Mouse (Mus musculus) intestine, embryonic 16.5 days (tissue): ENCODE results near the gene Chrna3. TPM values are rescaled to one million over a fixed set of nuclear protein-coding genes. Genes with fewer than 3 reads are reported as not detected.

Experiments used
- ATAC-seq: fragments of 200-750 bp; cut with Nextera tagmentation; 2 replicates; pipeline ENCODE4 v1.8.0; 2017; ENCODE audit warnings: moderate TSS enrichment, moderate library complexity
- H3K27ac ChIP-seq: fragments of 300-500 bp; sonication (generic); 2 replicates; pipeline ENCODE4 v1.5.1; 2014; ENCODE audit warnings: mild to moderate bottlenecking, low read length
- H3K27me3 ChIP-seq: fragments of 300-500 bp; sonication (generic); replicated peaks from 2 replicates; pipeline ENCODE4 v1.6.1; 2014; ENCODE audit warnings: low read length, control low read depth, mixed read lengths; ENCODE audit not compliant: control insufficient read depth, insufficient read depth
- H3K36me3 ChIP-seq: fragments of 300-500 bp; sonication (generic); 2 replicates; pipeline ENCODE4 v1.6.1; 2014; ENCODE audit warnings: low read length, control low read depth; ENCODE audit not compliant: control insufficient read depth, insufficient read depth
- H3K4me1 ChIP-seq: fragments of 300-500 bp; sonication (generic); 2 replicates; pipeline ENCODE4 v1.6.1; 2014; ENCODE audit warnings: low read length, control low read depth, mixed read lengths; ENCODE audit not compliant: control insufficient read depth, insufficient read depth
- H3K4me2 ChIP-seq: fragments of 300-500 bp; sonication (generic); 2 replicates; pipeline ENCODE4 v1.6.1; 2014; ENCODE audit warnings: low read depth, low read length, control low read depth
- H3K4me3 ChIP-seq: fragments of 300-500 bp; sonication (generic); 2 replicates; pipeline ENCODE4 v1.5.1; 2014; ENCODE audit warnings: mild to moderate bottlenecking, low read length
- H3K9ac ChIP-seq: fragments of 300-500 bp; sonication (generic); 2 replicates; pipeline ENCODE4 v1.6.1; 2014; ENCODE audit warnings: low read depth, low read length
- H3K9me3 ChIP-seq: fragments of 300-500 bp; sonication (generic); 2 replicates; pipeline ENCODE4 v1.6.1; 2016; ENCODE audit warnings: low read length, control low read depth; ENCODE audit not compliant: control insufficient read depth
- WGBS: fragments of 180-500 bp; shearing (Covaris S2); extraction: QIAGEN DNeasy Blood & Tissue Kit; methylation state at CpG from one replicate; pipeline ENCODE4 v1.1.7; 2014; 5-methylcytosine and 5-hydroxymethylcytosine counted together
- polyA plus RNA-seq: library from polyadenylated mRNA; unstranded; fragments of >200 nt; fragmentation: Nextera tagmentation; extraction: Ambion mirVana; gene quantifications from 2 replicates; pipeline ENCODE4 v1.2.1, GENCODE M21; 2015

Gene Chrna3
- polyA plus RNA-seq, 1 experiment from 2014 or later = 9.7 TPM

DNA sequence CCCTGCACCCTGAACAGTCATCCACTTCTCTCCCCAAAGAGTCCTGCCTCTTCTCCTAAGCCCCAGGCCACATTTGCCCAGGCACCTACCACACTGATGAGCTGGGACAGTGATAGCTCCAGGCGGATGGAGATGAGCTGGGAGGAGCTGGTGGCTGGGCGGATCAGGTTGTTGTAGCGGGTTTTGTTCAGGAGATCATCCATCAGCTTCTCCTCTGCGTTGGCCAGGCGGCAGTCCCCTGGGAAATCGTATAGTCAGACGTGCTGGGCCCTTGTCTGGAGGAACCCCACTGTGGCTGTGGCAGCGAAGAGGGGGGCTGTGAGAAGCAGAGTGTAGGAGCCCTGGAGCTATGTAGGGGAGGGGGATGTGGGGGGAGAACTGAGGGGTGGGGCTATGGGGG is 17.3 kb upstream of the Chrna3 start:
- H3K9me3 ChIP-seq = no peaks in the 10 kb centered on the region
- ATAC-seq = 0 out of 2 replicates have a peak, but pooled peaks have one; percentile 24
- H3K4me1 ChIP-seq = peaks cover 3% of the 10 kb centered on the region; the same call in 1 of the 2 replicates
- no peak overlapping the region for H3K4me3 ChIP-seq
- no peak overlapping the region for H3K27ac ChIP-seq
- 0 out of 2 replicates have a peak, but pooled peaks cover 4% of the 10 kb centered on the region for H3K27me3 ChIP-seq
- WGBS = 17% methylated on average over 8 of the region's 8 CpGs
- H3K36me3 ChIP-seq = no peaks in the 10 kb centered on the region
- H3K9ac ChIP-seq = no peak overlapping the region
- no peak overlapping the region for H3K4me2 ChIP-seq

DNA sequence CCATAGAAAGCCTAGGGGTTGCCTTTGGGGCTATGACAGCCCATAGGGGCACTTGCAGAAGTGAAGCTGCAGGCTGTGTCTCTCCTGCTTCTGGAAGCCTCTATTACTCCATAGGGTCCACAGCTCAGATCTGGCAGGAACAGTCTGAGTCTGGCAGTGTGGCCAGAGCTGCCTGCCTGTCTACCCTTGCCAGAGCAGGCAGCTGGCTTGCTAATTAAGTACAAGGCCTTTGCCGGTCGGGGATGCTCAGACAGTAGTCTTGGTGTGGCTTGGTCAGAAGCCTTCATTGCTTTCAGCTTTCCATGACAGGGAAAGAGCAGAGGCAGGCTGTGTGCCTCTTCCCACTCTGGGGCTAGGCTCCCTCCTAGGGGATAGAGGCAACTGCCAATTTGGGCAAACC is 15.0 kb upstream of the Chrna3 start:
- no peak for ATAC-seq
- no peak overlapping the region for H3K4me2 ChIP-seq

DNA sequence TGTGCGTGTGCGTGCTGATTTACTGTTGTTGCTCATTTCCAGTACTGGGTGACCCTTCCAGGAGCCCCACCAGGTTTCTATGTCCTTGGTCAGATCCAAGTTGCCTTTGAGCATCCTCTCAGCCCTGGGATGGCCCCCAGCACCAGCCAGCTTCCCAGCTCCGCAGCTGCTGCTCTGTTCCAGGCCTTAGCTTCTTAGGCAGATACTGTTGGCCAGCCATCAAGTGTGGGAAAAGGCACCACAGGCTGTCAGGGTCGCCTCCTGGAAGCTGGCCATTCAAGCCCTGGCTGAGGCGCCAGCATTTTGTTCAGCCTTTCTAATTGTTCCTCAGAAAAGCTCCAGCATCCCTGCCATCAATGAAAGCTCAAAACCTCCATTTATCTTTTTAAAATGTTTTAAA is 13.6 kb upstream of the Chrna3 start:
- H3K9ac ChIP-seq = no peak overlapping the region
- WGBS = 65% methylated on average over 5 of the region's 5 CpGs
- H3K36me3 ChIP-seq = no peaks in the 10 kb centered on the region
- no peak for ATAC-seq
- no peaks in the 10 kb centered on the region for H3K27me3 ChIP-seq
- no peaks in the 10 kb centered on the region for H3K9me3 ChIP-seq
- no peak overlapping the region for H3K4me2 ChIP-seq
- H3K27ac ChIP-seq = no peak overlapping the region
- no peak overlapping the region for H3K4me3 ChIP-seq
- H3K4me1 ChIP-seq = no peaks in the 10 kb centered on the region

More for the DNA sequence above, 15.0 kb upstream of the Chrna3 start:
- no peaks in the 10 kb centered on the region for H3K27me3 ChIP-seq
- H3K36me3 ChIP-seq = no peaks in the 10 kb centered on the region
- WGBS = 76% methylated on average over 2 of the region's 2 CpGs
- no peaks in the 10 kb centered on the region for H3K4me1 ChIP-seq
- H3K27ac ChIP-seq = no peak overlapping the region
- no peak overlapping the region for H3K9ac ChIP-seq
- H3K4me3 ChIP-seq = no peak overlapping the region
- H3K9me3 ChIP-seq = no peaks in the 10 kb centered on the region

DNA sequence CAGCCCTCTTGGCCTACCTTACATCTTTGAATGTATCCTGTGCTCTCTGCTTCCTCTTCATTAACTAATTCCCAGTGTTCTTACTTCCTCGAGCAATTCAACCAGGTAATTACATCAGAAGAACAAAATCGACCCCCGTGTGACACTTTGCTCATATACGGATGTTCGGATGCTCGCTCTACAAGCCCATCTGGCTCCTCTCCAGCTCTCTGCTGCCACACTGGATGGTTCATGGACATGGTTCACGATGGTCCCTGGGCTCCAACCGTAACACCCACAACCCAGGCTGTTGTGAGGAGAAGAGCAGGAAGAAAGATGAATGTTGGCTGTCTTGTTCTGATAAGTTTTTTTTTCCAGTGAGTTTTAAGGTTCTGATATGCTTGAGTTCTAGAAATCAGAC is 12.6 kb upstream of the Chrna3 start:
- Histone ChIP-seq H3K9ac (no peak overlapping the region), H3K4me3 (no peak overlapping the region), H3K36me3 (no peaks in the 10 kb centered on the region), H3K9me3 (no peaks in the 10 kb centered on the region), H3K27ac (no peak overlapping the region), H3K27me3 (no peaks in the 10 kb centered on the region), H3K4me1 (no peaks in the 10 kb centered on the region), H3K4me2 (no peak overlapping the region)
- 78% methylated on average over 8 of the region's 8 CpGs for WGBS
- ATAC-seq = no peak

DNA sequence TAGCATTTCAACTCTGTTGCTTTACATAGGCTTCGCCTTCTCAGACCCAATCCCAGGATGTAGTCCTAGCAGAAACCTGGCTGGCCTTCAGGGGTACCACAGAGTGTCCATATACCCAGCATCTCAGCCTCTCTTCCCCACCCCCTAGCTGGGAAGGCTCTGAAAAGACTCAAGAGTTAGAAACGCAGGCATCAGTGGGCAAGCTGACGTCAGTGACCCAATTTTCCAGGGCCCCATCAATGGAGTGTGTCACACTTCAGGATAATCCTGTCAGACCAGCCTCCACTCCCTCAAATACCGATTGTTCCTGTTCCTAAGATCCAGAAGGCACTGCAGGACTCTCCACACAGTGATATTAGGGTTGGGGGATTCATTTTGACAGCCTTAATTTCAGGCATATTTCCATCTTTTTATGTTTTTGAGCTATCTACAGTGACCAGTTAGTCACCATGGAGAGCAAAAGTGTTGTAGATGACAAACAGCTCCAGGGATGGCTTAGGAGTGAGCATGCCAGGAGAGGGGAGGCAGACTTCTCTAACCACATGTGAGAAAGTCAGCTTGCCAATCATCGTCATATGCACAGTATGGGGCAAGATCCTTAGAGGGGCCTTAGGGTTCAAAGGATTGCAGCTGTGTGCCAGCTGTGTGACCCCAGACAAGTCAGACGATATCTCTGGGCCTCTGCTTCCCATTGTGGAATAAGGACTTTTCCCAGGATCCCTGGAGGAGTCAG is 5.2 kb upstream of the Chrna3 start:
- Histone ChIP-seq H3K9me3 (no peaks in the 10 kb centered on the region), H3K4me2 (no peak overlapping the region), H3K9ac (no peak overlapping the region), H3K36me3 (no peaks in the 10 kb centered on the region), H3K27ac (no peak overlapping the region), H3K4me3 (no peak overlapping the region), H3K27me3 (peaks cover 6% of the 10 kb centered on the region), H3K4me1 (no peaks in the 10 kb centered on the region)
- ATAC-seq = no peak
- WGBS = 55% methylated on average over 6 of the region's 6 CpGs

DNA sequence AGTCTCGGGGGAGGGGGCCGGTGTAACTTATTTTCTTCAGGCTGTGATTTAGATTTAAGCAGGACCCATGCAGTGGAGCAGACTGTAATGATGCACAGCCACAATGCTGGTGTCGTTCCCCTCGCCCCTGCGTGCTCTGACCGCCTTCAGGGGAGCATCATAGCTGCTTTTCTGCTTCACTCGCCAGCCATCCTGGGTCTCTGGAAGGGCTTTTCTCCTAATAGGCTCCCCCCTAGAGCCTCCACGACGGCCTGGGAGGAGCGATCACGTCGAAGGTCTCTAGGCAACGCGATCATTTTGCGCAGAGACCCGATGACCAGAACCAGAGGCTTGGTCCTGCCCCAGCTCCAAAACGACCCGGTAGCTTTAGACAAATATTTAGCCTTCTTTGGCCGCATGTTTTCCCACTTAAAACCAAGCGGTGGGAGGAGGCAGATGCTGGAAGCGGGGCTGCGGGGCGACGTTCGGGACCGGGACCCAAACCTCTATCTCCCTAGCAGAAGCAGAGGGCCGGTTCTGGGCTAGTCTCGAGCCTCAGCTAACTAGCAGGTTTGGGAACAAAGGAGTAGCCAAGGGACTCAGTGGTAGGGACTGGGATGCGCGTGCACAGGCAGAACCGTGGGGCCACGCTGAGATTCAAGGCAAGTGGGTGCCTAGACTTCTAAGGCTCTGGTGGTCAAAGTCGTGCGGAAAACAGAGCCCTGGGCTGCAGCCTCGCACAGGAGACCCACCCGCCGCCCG is 658 bp downstream of the Chrna3 start:
- Histone ChIP-seq H3K36me3 (no peaks in the 10 kb centered on the region), H3K27me3 (peaks cover 32% of the 10 kb centered on the region), H3K4me3 (peak overlapping the region; percentile 37), H3K9ac (peak overlapping the region; percentile 40), H3K4me1 (peaks cover 9% of the 10 kb centered on the region; the same call in 1 of the 2 replicates), H3K27ac (no peak overlapping the region), H3K9me3 (no peaks in the 10 kb centered on the region), H3K4me2 (peak overlapping the region; percentile 48)
- ATAC-seq = no peak
- 12% methylated on average over 38 of the region's 38 CpGs for WGBS

DNA sequence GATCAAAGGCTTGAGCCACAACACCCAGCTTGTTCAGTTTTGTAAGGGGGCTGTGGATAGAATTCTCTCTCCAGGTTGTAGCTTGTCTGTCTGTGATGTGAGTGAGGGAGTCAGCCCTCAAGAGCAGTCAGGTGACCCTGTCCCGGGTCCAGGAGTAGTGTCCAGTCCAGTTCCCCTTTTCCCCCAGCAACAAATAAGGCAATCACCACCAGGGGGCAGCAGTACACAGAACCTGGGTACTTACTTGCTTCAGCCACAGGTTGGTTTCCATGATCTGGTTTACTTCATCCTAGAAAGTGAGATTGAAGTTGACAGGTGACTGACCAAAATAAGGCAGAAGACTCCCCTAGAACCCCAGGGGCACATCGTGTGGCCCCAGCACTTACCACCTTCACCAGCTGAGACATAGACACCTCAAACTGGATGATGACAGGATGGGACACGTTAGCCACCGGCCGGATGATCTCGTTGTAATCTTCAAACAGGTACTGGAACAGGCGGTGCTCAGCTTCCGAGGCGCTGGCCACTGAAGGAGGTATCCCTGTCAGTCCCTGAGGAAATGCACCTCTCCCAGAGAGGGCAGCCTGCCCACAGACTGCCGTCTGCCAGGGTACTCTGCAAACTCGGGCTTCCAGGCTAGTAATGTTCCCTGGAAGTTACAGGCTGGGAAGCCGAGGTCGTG is 2.3 kb downstream of the Chrna3 start:
- no peaks in the 10 kb centered on the region for H3K9me3 ChIP-seq
- 35% methylated on average over 13 of the region's 13 CpGs for WGBS

DNA sequence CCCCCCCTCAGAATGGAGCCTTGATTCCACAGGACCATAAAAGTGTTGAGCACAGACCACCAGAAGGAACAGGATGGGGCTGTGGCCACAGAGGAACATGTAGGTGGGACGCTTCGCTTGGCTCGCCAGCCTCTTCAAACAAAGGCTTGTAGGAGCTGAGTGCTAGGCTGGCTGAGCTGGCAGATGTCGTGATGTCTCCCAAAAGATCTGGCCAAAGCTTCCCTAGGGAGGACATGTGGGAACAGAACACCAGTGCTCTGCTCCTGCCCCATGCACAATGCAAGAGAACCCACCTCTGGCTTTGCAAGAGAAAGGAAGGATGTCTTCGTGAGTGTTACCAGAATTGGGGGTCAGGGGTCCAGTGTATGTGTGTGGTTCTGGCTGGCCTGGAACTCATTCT is 3.0 kb downstream of the Chrna3 start:
- H3K4me3 ChIP-seq = no peak overlapping the region
- H3K9me3 ChIP-seq = no peaks in the 10 kb centered on the region
- ATAC-seq = no peak
- H3K4me2 ChIP-seq = no peak overlapping the region
- H3K36me3 ChIP-seq = no peaks in the 10 kb centered on the region
- no peak overlapping the region for H3K9ac ChIP-seq
- WGBS = 77% methylated on average over 5 of the region's 5 CpGs
- H3K27me3 ChIP-seq = peaks cover 32% of the 10 kb centered on the region
- H3K27ac ChIP-seq = no peak overlapping the region
- peaks cover 9% of the 10 kb centered on the region; the same call in 1 of the 2 replicates for H3K4me1 ChIP-seq

More for the DNA sequence above, 2.3 kb downstream of the Chrna3 start:
- H3K27me3 ChIP-seq = peaks cover 32% of the 10 kb centered on the region
- peaks cover 9% of the 10 kb centered on the region; the same call in 1 of the 2 replicates for H3K4me1 ChIP-seq
- H3K36me3 ChIP-seq = no peaks in the 10 kb centered on the region
- no peak for ATAC-seq
- no peak overlapping the region for H3K27ac ChIP-seq
- no peak overlapping the region for H3K4me2 ChIP-seq
- H3K9ac ChIP-seq = no peak overlapping the region
- no peak overlapping the region for H3K4me3 ChIP-seq

DNA sequence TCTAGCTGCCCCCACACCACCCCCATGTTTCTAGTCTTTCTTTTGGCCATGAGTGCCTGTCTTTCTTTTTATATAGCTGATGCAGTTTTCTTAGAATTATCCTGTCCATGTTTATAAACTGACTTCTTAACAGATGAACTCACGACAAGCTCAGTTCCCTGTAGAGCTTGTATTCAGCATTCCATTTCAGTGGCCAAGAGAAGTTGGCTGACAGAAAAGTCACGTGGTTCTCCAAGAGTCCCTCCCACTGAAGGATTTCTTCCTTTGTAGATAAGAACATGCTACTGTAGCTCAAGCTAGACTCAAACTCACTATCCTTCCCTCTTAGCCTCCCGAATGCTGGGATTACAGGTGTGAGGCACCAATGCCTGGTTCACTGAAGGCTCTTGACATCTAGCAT is 9.4 kb downstream of the Chrna3 start:
- H3K9ac ChIP-seq = no peak overlapping the region
- ATAC-seq = no peak
- 70% methylated on average over 3 of the region's 3 CpGs for WGBS

More for the DNA sequence above, 9.4 kb downstream of the Chrna3 start:
- no peaks in the 10 kb centered on the region for H3K27me3 ChIP-seq
- no peaks in the 10 kb centered on the region for H3K9me3 ChIP-seq
- no peak overlapping the region for H3K27ac ChIP-seq
- H3K4me3 ChIP-seq = no peak overlapping the region
- no peaks in the 10 kb centered on the region for H3K36me3 ChIP-seq
- no peak overlapping the region for H3K4me2 ChIP-seq
- no peaks in the 10 kb centered on the region for H3K4me1 ChIP-seq
